Mouse (Mus musculus) cortical plate, adult 2 months (tissue): Measurements from ENCODE around the gene Smim11.

Experiments used
- CTCF ChIP-seq: fragments of 200-500 bp; IDR thresholded peaks from 2 replicates; pipeline ENCODE4 v1.5.1; 2011; ENCODE audit warnings: mild to moderate bottlenecking, control low read depth, low read length; ENCODE audit not compliant: insufficient read depth; ENCODE audit errors: extremely low read depth
- POLR2A ChIP-seq: fragments of 200-500 bp; IDR thresholded peaks from 2 replicates; pipeline ENCODE4 v1.6.1; 2011; ENCODE audit warnings: mild to moderate bottlenecking, low read length, control low read depth; ENCODE audit not compliant: insufficient read depth; ENCODE audit errors: extremely low read depth

DNA sequence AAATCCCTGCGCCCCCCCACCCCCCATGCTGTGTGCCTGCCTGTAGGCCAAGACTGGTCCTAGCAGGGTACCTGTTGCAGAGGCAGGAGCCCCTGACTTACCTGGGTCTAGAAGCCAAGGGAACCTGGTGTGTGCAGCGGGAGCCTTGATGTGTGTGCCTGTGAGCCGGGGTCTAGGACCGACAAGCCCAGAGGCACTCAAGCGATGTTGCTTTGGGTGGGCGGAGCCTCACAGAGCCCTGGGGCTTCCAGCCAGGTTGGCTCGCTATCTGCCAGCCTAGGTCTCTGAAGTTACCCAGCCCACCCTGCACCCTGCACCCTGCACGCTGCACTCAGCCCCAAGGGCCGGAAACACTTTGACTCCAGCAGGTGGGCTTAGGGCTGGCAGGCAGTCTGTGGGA is 57.6 kb downstream of the Smim11 start:
- TF ChIP-seq POLR2A: no peak
- no peak for TF ChIP-seq CTCF
